Mouse (Mus musculus) left cerebral cortex, adult 11 months (tissue): ENCODE results near the gene Crnn.

Source experiments
- DNase-seq: peaks from one replicate; pipeline ENCODE4 v3.0.0; 2022; ENCODE audit warnings: low spot score

Crnn gene

DNA sequence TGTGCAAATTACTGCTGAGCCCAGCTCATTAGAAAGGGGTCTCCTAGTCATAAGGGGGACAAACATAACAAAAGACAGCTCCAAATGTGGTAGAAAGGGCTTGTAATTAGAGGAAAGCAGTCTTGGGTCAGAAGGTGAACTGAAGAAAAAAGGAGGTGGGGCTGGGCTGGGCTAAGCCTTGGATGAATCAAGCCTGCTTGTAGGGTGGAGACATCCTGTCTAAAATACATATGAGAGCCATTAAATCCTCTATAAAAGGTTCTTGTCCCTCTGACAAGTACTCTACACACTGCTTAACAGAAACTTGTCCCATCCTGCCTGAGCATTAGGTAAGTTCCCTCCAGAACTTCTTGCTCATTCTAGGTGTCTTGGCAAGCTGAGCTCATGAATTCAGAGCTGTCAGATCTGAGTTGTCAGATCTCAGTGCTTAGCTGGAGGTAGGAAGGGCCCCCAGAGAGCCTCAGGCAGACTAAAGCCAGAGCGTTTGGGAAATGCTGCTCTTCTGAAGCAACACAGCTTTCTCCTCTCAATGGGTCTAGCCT, at the start of gene Crnn:
Crnn (plus strand) TSS at position 278 of the 542 bp plus-strand sequence.
- no peak for DNase-seq

DNA sequence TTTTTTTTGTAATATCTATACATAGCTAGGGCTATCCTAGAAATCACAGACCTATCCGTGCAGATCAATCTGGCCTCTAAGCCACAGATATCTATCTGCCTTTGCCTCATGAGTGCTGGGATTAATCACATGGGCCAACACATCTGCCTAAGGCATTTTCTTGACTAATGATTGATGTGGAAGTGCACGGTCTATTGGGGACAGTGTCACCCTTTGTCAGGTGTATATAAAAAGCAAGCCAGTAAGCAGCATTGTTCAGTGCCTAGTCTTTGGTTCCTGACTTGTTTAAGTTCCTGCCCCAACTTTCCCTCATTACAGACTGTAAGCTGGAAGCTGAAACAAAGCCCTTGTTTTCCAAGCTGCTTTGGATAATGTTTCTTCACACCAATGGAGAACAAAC, 48.1 kb upstream of the Crnn start:
- no peak for DNase-seq

DNA sequence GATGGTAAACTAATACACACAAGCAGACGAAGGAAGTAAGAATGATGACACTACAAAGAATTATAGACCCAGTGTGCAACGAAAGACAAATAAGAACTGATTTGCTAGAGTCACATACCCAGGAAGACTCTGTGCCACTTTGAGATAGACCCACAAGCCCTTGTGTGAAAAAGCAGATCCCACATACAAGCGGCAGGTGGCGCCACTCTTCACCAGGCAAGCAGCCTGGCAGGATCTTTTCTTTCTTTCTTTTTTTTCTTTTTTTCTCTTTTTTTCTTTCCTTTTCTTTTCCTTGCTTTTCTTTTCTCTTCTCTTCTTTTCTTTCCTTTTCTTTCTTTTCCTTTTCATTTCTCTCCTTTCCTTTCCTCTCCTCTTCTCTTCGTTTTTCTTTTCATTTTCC, 32.9 kb upstream of the Crnn start:
- DNase-seq, result no peak

DNA sequence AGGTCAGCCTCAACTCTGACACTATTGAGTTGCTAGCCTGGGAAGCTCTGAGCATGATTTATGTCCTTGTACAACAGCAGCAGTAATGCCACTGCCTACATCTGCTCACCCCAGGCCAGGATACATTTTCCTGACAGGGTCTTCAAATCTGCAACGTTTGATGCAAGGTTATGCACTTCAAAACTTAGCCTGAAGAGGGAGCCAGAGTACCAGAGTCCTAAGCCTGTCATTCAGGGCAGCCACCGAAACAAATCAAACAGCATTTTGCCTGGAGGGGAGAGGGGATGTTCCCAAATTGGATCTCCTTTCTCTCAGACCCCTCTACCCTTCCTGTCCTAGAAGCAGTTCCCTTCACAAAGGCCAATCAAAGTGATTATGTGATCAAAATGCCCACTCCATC, 30.1 kb upstream of the Crnn start:
- no peak for DNase-seq

DNA sequence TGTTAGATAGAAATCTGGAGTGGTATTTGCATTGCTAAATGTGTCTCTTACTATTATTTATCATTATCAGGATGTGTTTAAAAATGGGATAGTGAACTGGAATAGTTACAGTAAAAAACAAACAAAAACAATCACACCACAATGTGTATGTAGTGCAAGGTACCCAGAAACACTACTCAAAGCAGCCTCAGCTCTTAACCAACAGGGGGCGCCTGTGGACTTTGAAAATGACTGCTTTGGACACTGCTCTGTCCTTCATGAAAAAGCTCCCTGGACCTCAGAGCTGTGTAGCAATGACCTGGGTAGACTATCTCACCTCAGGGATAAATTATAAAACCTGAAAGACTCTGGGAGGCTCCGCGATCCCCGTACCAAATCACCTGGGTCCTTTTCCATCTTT, 25.5 kb upstream of the Crnn start:
- no peak for DNase-seq

DNA sequence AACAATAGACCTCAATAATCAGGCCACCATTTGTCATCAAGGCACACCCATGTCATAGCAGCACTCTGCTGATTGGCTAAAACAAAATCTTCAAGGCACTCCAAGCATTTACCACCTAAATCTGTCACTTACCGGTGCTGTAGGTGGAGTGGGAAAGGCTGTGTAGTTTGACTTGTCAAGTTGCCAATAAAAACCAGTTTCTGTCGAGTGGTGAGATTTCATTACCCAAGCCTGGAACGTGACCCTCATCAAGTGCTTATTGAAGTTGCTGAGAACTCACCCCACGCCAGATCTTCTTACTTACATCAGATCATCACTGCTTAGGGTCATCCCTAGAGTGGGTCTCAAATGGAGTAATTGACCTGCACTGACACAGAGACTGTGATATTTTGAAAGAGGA, 16.5 kb upstream of the Crnn start:
- no peak for DNase-seq

DNA sequence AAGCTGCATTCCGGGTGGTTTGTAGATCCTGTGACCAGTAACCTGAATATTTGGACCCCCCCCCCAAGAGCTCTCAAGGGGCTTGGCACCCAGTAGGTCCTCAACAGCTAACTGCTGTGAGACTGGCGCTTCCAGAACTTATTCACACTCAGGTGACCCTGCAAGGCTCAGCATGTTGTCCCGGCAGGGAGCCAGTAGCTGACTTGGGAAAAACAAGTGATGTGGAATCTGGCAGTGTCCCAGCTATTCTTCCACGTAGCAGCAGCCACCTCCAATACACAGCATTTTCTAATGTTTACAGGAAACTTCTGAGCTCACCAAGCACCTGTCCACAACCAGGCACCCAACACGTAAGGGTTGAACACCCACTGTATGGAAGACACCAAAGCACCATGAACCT, 15.5 kb upstream of the Crnn start:
- no peak for DNase-seq

DNA sequence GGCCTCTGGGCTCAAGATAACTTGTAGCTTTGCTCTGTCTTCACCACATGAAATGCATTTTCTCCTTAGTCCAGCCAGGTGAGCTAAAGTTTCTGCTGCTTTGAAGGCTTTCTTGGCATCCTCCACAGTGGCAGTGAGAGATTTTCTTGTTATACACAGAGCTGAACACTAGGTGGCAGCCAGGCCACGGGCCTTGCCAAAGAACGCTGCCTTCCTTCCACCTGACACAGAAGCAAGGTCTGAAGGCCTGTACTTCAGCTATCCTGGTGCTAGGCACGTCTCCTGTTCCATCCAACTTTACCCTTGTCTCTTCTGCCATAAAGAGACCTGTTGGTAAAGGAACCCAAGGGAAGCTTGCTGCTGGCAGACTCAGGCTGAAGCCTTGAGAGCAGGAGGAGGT, 14.1 kb upstream of the Crnn start:
- peak; percentile 35 for DNase-seq

DNA sequence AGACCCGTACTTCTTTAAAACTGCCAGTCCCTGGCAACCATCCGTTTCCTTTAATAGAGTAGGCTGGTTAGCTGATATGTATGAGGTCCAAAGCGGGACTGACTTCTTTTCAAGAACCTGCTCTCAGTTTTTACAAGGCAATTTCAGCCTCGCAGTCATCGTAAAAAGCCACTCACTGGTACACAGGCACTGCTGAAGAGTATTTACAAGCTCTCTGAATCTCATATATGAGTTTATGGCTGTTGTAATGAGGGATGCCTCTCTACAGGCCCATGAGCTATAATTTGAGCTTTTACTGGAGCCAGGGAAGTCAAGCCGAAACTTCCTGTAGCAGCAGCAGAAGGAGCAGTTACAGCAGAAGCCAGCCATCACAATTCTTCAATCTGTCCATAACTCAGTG, 17.9 kb downstream of the Crnn start:
- no peak for DNase-seq

DNA sequence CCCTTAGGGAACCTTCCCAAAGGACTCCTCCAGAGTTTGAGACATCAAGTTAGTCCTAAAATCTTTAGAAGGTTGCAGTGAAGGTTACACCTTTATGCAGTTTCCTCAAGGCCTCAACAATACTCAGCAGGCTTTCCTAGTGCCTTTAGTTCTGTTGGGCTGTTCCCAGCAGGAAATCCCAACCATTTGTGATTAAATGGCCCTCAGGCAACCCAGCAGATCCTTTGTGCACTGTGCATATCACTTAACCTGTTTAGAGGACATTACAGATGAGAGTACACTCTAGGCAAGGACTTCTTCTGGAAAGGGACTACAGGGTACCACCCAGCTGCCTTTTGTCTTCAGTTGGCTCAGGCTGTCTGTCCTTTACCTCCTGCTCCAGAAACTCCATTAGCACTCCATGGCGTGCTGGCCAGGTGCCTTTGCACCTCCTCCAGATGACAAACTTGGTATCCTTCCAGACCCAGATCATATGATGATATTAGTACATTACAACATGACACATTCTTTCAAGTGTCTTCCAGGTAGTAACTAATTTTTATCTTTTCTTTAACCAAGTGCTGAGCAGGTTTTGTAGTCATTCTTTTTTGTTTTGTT, 18.5 kb downstream of the Crnn start:
- DNase-seq, result no peak

DNA sequence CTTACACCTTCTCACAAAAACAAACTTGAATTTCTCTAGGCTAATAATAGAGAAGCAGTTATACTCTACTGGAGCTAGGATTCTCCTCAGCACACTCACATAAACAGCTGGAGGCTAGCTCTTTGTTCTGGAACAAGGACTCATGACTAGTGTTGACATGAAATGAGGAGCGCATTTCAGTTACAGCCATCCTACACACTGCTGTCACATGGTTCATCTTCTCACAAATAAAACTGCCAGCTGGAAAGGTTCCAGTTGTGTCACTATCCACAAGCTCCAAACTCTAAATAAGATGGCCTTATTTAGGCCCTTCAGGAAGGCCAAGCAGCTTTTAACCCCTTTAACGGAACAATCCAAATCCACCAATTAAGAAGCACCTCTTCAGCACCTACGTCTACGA, 36.3 kb downstream of the Crnn start:
- no peak for DNase-seq

DNA sequence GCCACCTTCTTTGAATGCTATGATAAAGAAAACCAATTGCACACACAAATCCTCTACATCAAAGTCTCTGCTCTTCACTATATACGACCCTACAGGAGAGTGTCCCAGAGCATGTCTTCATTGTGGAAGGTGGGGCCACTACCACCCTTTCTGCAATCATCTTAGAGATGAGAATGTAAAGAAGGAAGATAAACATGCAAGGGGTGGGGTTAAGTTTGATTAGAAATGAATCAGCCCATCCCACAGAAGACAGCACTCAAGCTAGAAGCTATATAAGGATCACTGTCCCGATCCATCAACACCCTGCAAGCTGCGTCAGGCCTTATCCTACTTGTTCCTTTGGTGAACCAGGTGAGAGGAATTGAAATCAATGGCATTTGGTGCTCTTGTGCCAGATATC, 52.4 kb downstream of the Crnn start, which contains the start of gene Flg2:
Flg2 (plus strand) TSS at position 301 of the 400 bp plus-strand sequence.
- no peak for DNase-seq
